Mouse (Mus musculus) CD8-positive naive resting alpha-beta T cell, adult 2 months (primary cell): ENCODE results near the gene Smim22.
A peak's percentile ranks its signal among the peaks of the same experiment; 100 is the strongest.

ENCODE experiments used
- DNase-seq, 2 experiments: peaks; one replicate each; pipeline ENCODE4 v3.0.0; 2022; ENCODE audit warnings: low read depth in 2 of 2, low spot score in 2 of 2

The Smim22 gene

GRCm38 (mm10) chr16:5007492-5007891, 404 bp downstream of the Smim22 start:
- no peak for DNase-seq

GRCm38 (mm10) chr16:5008076-5008475, 988 bp downstream of the Smim22 start:
- no peak for DNase-seq

- DNase-seq = no peak
These were observed 3.4 kb downstream of the Smim22 start for GRCm38 (mm10) chr16:5010371-5010935.

GRCm38 (mm10) chr16:5011285-5011684, 4.2 kb downstream of the Smim22 start:
- no peak for DNase-seq

GRCm38 (mm10) chr16:5012036-5013005, 5.2 kb downstream of the Smim22 start:
- no peak for DNase-seq

- peak; percentile 86 to 90 for DNase-seq
These were observed 6.2 kb downstream of the Smim22 start, which contains the start of gene Rogdi for GRCm38 (mm10) chr16:5013054-5013838. Rogdi (minus strand) TSS chr16:5013553.

- DNase-seq = no peak
These were observed 7.5 kb downstream of the Smim22 start for GRCm38 (mm10) chr16:5014578-5014977.

- DNase-seq = no peak
These were observed 16.9 kb downstream of the Smim22 start for GRCm38 (mm10) chr16:5024021-5024420.

GRCm38 (mm10) chr16:5029847-5030246, 22.8 kb downstream of the Smim22 start:
- no peak for DNase-seq

- DNase-seq = no peak
These were observed 28.5 kb downstream of the Smim22 start for GRCm38 (mm10) chr16:5035591-5035990.

GRCm38 (mm10) chr16:5036649-5037234, 29.7 kb downstream of the Smim22 start:
- no peak for DNase-seq

- no peak for DNase-seq
These were observed 38.2 kb downstream of the Smim22 start for GRCm38 (mm10) chr16:5045322-5045721.

GRCm38 (mm10) chr16:5049182-5049773, 42.2 kb downstream of the Smim22 start:
- no peak for DNase-seq

- DNase-seq = peak; percentile 98 to 99
These were observed 42.7 kb downstream of the Smim22 start, which contains the start of the genes Glyr1 and Ubn1 for GRCm38 (mm10) chr16:5049774-5050234. Glyr1 (minus strand) TSS chr16:5049863. Ubn1 (plus strand) TSS chr16:5050057.

GRCm38 (mm10) chr16:5050251-5051110, 43.4 kb downstream of the Smim22 start:
- DNase-seq = peak; percentile 85
